Mouse (Mus musculus): ENCODE measurements around the gene Apba3. TPM values are rescaled to one million over a fixed set of nuclear protein-coding genes. Genes with fewer than 3 reads are reported as not detected.
A peak's percentile ranks its signal among the peaks of the same experiment; 100 is the strongest.

Apba3 gene
- polyA plus RNA-seq, 1 experiment from 2014 or later, result 24.0 TPM

- H3K27ac ChIP-seq (replicated peaks), result 0 out of 2 replicates have a peak overlapping the region, but pooled peaks have one; percentile 92
- no peak for ATAC-seq (ENCODE audit: insufficient read depth)
These were observed 55.7 kb downstream of the Apba3 start for GRCm38 (mm10) chr10:81322444-81322843.

More at GRCm38 (mm10) chr10:81322444-81322843, 55.7 kb downstream of the Apba3 start:
- H3K4me1 ChIP-seq (replicated peaks), result peaks cover 57% of the 10 kb centered on the region
- H3K9me3 ChIP-seq (replicated peaks), result no peaks in the 10 kb centered on the region
- H3K4me3 ChIP-seq (replicated peaks), result peak overlapping the region; percentile 94
- 91% methylated on average over 27 of the region's 27 CpGs for WGBS (ENCODE audit: insufficient replicate concordance)
- peak overlapping the region; percentile 95 for H3K9ac ChIP-seq
- H3K4me2 ChIP-seq, result peak overlapping the region; percentile 87
- H3K36me3 ChIP-seq (replicated peaks), result peaks cover 64% of the 10 kb centered on the region
- no peaks in the 10 kb centered on the region for H3K27me3 ChIP-seq

Small RNA genes within 50 kb of the gene (microRNA-seq; reads per million reads assigned to microRNA genes)
- 5.1 reads per million, percentile 17 among the genes with 10 or more reads in this experiment for gene Mir3057

Other genes with a start within 250 kb of the Apba3 start
- gene Diras1, start 241.3 kb upstream of the Apba3 start, polyA plus RNA-seq (2015; fragmentation: Nextera tagmentation; extraction: Ambion mirVana), result 0.07 TPM in 1 of 2 replicates, not detected in the other
- 5.6 and 6.5 TPM in 2 replicates for gene Slc39a3, start 229.5 kb upstream of the Apba3 start, polyA plus RNA-seq (2015; fragmentation: Nextera tagmentation; extraction: Ambion mirVana)
- gene Sgta, start 206.8 kb upstream of the Apba3 start, polyA plus RNA-seq (2015; fragmentation: Nextera tagmentation; extraction: Ambion mirVana), result 57.0 and 62.9 TPM in 2 replicates
- 19.4 and 21.1 TPM in 2 replicates for gene Thop1, start 196.9 kb upstream of the Apba3 start, polyA plus RNA-seq (2015; fragmentation: Nextera tagmentation; extraction: Ambion mirVana)
- 32.9 and 36.3 TPM in 2 replicates for gene Creb3l3, start 168.1 kb upstream of the Apba3 start, polyA plus RNA-seq (2015; fragmentation: Nextera tagmentation; extraction: Ambion mirVana)
- gene Map2k2, start 161.0 kb upstream of the Apba3 start, polyA plus RNA-seq (2015; fragmentation: Nextera tagmentation; extraction: Ambion mirVana), result 111 and 117 TPM in 2 replicates
- gene Zbtb7a, start 131.7 kb upstream of the Apba3 start, polyA plus RNA-seq (2015; fragmentation: Nextera tagmentation; extraction: Ambion mirVana), result 47.6 and 56.9 TPM in 2 replicates
- gene Pias4, start 99.0 kb upstream of the Apba3 start, polyA plus RNA-seq (2015; fragmentation: Nextera tagmentation; extraction: Ambion mirVana), result 26.0 and 32.6 TPM in 2 replicates
- 270 and 306 TPM in 2 replicates for gene Eef2, start 90.3 kb upstream of the Apba3 start, polyA plus RNA-seq (2015; fragmentation: Nextera tagmentation; extraction: Ambion mirVana)
- gene Dapk3, start 84.0 kb upstream of the Apba3 start, polyA plus RNA-seq (2015; fragmentation: Nextera tagmentation; extraction: Ambion mirVana), result 16.6 and 17.8 TPM in 2 replicates
- gene 4930442H23Rik, start 83.1 kb upstream of the Apba3 start, polyA plus RNA-seq (2015; fragmentation: Nextera tagmentation; extraction: Ambion mirVana), result 0.07 TPM in 1 of 2 replicates, not detected in the other
- 0.09 TPM in 1 of 2 replicates, not detected in the other for gene Nmrk2, start 64.9 kb upstream of the Apba3 start, polyA plus RNA-seq (2015; fragmentation: Nextera tagmentation; extraction: Ambion mirVana)
- not detected in 2 replicates for gene Atcay, start 36.1 kb upstream of the Apba3 start, polyA plus RNA-seq (2015; fragmentation: Nextera tagmentation; extraction: Ambion mirVana)
- 0.31 TPM in 2 replicates for gene Zfr2, start 33.8 kb upstream of the Apba3 start, polyA plus RNA-seq (2015; fragmentation: Nextera tagmentation; extraction: Ambion mirVana)
- gene Matk, start 14.0 kb upstream of the Apba3 start, polyA plus RNA-seq (2015; fragmentation: Nextera tagmentation; extraction: Ambion mirVana), result 1.9 and 2.1 TPM in 2 replicates
- gene Mrpl54, start within 50 bp of the Apba3 start, polyA plus RNA-seq (2015; fragmentation: Nextera tagmentation; extraction: Ambion mirVana), result 78.7 and 92.2 TPM in 2 replicates
- 0.93 and 1.4 TPM in 2 replicates for gene Tjp3, start 24.6 kb downstream of the Apba3 start, polyA plus RNA-seq (2015; fragmentation: Nextera tagmentation; extraction: Ambion mirVana)
- gene Pip5k1c, start 26.0 kb downstream of the Apba3 start, polyA plus RNA-seq (2015; fragmentation: Nextera tagmentation; extraction: Ambion mirVana), result 13.4 and 15.2 TPM in 2 replicates
- gene Cactin, start 54.1 kb downstream of the Apba3 start, polyA plus RNA-seq (2015; fragmentation: Nextera tagmentation; extraction: Ambion mirVana), result 24.3 and 29.5 TPM in 2 replicates
- 4.0 and 5.0 TPM in 2 replicates for gene Tbxa2r, start 61.8 kb downstream of the Apba3 start, polyA plus RNA-seq (2015; fragmentation: Nextera tagmentation; extraction: Ambion mirVana)
- not detected in 2 replicates for gene Gipc3, start 76.3 kb downstream of the Apba3 start, polyA plus RNA-seq (2015; fragmentation: Nextera tagmentation; extraction: Ambion mirVana)
- 22.3 and 22.6 TPM in 2 replicates for gene Hmg20b, start 83.5 kb downstream of the Apba3 start, polyA plus RNA-seq (2015; fragmentation: Nextera tagmentation; extraction: Ambion mirVana)
- gene Mfsd12, start 90.5 kb downstream of the Apba3 start, polyA plus RNA-seq (2015; fragmentation: Nextera tagmentation; extraction: Ambion mirVana), result 15.0 and 16.5 TPM in 2 replicates
- gene 4930404N11Rik, start 98.9 kb downstream of the Apba3 start, polyA plus RNA-seq (2015; fragmentation: Nextera tagmentation; extraction: Ambion mirVana), result 2.3 and 2.9 TPM in 2 replicates
- 127 and 147 TPM in 2 replicates for gene Fzr1, start 111.6 kb downstream of the Apba3 start, polyA plus RNA-seq (2015; fragmentation: Nextera tagmentation; extraction: Ambion mirVana)
- gene Dohh, start 117.5 kb downstream of the Apba3 start, polyA plus RNA-seq (2015; fragmentation: Nextera tagmentation; extraction: Ambion mirVana), result 50.9 and 56.2 TPM in 2 replicates
- 0.75 and 0.88 TPM in 2 replicates for gene Gm48551, start 117.5 kb downstream of the Apba3 start, polyA plus RNA-seq (2015; fragmentation: Nextera tagmentation; extraction: Ambion mirVana)
- 0.56 TPM in 1 of 2 replicates, not detected in the other for gene Gm48552, start 122.0 kb downstream of the Apba3 start, polyA plus RNA-seq (2015; fragmentation: Nextera tagmentation; extraction: Ambion mirVana)
- gene Smim24, start 126.1 kb downstream of the Apba3 start, polyA plus RNA-seq (2015; fragmentation: Nextera tagmentation; extraction: Ambion mirVana), result 1.9 and 2.3 TPM in 2 replicates
- gene Nfic, start 188.7 kb downstream of the Apba3 start, polyA plus RNA-seq (2015; fragmentation: Nextera tagmentation; extraction: Ambion mirVana), result 9.5 and 11.5 TPM in 2 replicates
- 0.02 TPM in 1 of 2 replicates, not detected in the other for gene Celf5, start 215.7 kb downstream of the Apba3 start, polyA plus RNA-seq (2015; fragmentation: Nextera tagmentation; extraction: Ambion mirVana)
- gene Ncln, start 229.4 kb downstream of the Apba3 start, polyA plus RNA-seq (2015; fragmentation: Nextera tagmentation; extraction: Ambion mirVana), result 43.7 and 52.0 TPM in 2 replicates
- 4.1 and 5.4 TPM in 2 replicates for gene S1pr4, start 233.2 kb downstream of the Apba3 start, polyA plus RNA-seq (2015; fragmentation: Nextera tagmentation; extraction: Ambion mirVana)

Measured in liver, embryonic 15.5 days (tissue).